Mouse (Mus musculus): ENCODE data around the gene Uqcc2.

- TF ChIP-seq CTCF (IDR thresholded peaks at IDR 0.05; ENCODE audit: borderline replicate concordance, insufficient read depth, low read length) (no peak), POLR2A (IDR thresholded peaks at IDR 0.05; ENCODE audit: low read depth, low read length) (no peak)
Measured at GRCm38 (mm10) chr17:27078499-27078898, 55.2 kb downstream of the Uqcc2 start.
